Mouse (Mus musculus) heart, adult 9 months (tissue): ENCODE measurements around the gene Cd2bp2.

Experiments used
- DNase-seq, 2 experiments: peaks; one replicate each; pipeline ENCODE4 v3.0.0; 2022; ENCODE audit warnings: low spot score in 2 of 2

The Cd2bp2 gene

DNA sequence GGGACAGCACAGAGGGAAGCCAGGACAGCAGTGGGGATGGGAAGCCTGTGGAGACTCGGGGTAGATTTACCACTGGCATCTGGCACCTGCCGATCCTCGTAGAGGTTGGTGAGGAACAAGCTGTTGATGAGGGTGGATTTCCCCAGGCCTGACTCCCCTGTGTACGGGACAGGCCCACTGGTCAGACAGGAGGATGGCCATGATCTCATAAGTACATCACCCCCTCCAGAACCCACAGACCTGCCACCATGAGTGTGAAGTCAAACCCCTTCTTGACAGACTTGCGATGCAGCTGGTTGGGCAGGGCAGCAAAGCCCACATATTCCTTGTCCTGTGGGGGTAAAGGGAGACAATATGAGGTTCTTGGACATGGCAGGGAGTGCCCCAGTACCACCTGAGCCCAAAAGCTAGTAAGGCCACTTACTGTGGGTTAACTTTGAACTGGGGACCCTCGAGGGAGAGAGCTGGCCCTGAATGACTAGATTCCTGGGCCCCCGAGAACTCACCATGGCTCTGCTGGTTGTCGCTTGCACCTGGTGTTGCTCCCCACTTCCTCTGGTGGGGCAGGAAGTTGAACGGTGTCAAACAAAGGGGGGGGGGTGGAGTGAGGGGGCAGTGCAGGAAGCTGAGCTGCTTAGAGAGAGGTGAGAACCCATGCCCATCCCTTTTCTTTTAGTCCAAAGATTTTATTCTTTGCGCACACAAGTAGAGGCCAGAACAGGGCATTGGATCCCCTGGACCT lies 22.2 kb upstream of the Cd2bp2 start:
- DNase-seq = no peak

DNA sequence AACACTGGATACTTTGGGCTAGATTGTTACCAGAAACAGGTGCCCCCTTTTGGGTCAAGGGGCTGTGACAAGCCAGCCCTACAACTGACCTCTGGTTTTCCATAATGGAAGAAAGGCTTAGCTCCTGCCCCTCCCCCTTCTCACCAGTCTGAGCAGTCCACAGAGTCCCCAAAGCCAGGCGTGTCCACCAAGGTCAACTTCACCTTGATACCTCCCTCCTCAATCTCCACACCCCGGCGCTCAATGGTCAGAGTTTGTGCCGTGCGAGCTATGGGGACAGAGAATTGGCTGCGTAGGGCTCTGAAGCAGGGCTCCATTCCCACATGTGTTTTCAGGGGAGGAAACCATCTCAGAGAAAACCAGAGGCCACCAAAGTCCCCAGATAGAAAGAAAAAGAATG lies 21.6 kb upstream of the Cd2bp2 start:
- no peak for DNase-seq

DNA sequence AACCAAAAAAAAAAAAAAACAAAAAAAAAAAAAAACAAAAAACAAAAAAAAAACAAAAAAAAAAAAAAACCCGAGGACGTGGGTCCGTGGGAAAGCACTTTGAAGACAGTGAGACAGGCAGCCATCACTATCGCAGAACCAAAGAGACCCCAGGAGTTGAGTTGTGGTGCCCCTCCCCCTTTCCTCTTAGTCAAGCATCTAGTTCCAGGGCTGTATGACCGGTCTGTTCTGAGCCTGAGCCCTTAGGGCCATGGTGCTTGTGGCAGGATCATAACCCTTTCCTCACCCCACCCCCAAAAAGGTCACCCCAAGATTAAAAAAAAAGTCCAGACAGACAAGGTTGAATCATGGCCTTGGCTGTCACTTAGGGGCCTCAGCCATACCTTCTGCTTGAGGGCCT lies 20.5 kb upstream of the Cd2bp2 start:
- DNase-seq = no peak

DNA sequence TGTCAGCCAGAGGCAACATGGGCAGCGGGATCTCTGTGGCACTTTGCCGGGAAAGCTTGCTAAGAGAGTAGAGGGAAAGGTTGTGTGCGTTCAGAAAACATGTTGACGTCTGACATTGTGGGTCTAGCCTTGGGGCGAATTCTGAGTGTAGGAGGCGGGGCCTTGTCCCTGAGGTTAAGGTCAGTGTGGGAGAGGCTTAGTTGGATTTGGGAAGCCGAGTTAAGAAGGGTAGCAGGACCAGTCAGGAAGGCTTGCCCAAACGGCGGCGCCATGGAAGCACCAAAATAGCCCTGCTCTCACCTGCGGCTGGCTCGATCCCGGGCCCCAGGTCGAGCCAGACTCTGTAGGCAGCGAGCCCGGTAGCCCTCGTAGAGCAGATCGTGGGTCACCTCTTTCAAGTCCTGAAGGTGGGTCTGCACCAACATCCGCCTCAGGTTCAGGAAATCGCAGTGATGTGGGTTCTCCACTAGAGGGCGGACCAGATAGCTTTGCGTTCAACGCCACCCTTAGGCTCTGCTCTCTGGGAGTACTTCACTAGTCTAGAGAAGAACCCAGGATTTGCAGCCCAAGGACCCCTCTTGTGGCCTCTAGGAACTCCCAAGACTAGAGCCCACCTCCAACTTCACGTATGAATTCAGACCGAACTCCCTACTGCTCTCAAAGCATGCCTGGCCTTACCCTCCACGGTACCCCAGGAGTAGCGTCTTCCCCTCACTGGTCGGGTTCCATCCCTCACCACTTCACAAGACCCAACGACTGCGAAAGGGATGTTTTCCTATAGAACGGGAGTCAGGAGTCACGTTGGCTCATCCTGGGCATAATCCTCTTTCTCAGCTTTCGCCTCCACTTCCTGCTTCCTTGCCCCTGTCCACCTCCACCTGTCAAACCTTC lies 19.4 kb upstream of the Cd2bp2 start:
- peak in 1 of 2 experiments; percentile 54 for DNase-seq

DNA sequence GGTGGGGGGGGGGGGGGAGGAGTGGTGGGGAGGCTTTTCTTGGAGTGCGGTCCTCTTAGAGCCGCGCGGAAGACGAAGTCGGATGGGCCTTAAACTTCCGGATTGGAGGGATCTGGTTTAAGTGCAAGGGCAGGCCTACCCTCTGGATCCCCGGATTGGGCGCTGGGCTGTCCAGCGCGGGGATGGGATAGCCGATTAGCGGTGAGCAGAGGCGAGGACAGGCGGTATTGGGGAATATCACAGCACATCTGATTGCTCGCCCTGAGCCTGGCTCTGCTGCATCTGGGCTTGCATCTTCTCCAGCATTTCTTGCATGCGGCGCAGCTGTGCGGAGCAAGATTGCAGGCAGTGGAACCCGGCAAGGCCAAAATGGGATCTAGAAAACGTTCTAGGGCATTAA lies 18.7 kb upstream of the Cd2bp2 start:
- no peak for DNase-seq

DNA sequence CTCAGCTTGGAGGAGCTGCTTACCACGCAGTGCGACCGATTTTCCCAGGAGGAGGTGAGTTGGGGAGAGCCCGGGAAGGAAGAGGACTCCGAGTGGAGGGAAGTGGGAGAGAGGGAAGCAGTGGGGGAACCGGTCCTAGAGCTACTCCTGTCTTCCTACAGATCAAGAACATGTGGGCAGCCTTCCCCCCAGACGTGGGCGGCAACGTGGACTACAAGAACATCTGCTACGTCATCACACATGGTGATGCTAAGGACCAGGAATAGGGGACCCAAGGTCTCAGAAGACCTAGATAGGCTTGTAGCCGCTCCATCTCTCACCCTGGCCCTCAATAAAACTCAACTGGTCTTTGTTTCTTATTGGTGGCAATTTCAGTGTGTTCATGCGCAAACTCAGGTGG lies 18.1 kb upstream of the Cd2bp2 start:
- no peak for DNase-seq

DNA sequence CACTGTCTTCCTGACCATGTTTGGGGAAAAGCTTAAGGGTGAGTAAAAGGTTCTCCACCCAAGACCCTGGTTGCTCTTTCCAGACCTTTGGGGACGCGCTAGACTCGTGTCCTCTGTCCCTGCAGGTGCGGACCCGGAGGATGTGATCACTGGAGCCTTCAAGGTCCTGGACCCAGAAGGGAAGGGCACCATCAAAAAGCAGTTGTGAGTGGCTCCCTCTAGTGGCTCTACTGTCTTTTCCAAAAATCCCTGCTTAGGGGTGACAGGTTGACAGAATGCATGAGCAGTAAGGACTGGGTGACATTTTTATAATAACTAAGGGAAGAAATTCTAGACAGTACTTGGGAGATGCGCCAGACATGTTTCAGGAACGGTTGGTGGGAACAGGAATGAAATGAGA lies 17.6 kb upstream of the Cd2bp2 start:
- DNase-seq = no peak

DNA sequence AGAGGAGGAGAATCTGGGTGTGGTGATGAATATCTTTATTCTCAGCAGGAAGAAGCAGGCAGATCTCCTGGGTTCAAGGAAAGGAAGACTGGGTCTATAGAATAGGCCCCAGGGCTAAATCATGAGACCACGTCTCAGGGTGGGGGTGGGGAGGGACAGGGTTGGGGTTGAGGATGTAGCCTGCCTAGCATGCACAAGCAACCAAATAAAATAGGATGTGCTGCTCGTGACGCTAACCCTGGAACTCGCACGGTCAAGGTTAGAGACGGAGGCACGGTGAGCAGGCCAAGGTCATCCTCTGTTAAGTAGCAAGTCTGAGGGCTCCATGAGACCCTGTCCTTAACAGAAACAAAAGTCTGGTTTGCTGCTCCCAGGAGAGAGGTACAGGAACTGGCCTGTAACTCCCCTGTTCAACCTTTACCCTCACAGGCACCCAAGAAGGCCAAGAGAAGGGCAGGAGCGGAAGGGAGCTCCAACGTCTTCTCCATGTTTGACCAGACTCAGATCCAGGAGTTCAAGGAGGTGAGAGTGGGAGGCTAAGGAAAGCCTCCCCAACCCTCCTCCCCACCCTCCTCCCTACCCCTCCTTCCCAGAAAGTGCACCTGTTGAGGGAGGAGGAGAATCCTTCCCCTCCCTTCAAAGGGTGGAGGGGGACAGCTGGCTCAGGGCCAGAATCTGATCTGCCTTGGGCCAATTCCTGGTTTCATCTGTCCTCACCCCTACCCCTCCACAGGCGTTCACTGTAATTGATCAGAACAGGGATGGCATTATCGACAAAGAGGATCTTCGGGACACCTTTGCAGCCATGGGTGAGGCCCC lies 16.8 kb upstream of the Cd2bp2 start:
- DNase-seq = no peak

DNA sequence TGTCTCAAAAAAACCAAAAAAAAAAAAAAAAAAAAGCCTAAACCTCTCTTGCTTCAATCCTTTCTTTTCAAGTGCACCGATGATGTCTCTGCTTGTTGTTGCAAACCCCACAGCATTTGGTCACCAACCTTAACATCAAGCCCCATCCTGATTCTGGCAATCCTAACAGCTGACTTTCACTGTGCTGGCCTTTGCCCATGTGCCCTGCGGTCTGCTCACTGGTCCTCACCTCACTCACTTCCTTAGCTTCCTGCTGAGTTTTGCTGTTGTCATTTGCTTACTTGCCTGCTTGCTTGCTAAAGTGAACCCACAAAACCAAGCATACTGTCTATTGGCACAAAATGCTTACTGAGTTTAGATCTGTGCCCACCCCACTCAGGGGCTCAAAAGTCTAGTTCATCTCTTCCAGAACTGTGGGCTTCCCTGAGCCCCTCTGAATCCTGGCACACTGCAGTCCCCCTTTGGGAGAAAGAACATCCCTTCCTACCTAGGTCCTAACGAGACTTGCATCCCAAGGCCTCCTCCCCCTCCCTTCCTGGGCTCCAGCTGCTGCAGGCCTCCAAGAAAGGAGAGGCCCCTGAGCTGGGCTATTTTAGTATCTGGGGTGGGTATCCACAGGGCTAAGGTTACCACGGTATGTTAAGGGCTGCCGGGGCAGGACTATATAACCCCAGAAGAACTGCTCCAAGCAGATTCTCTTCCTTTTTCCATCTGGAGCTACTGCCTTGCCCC lies 15.3 kb upstream of the Cd2bp2 start:
- no peak for DNase-seq

DNA sequence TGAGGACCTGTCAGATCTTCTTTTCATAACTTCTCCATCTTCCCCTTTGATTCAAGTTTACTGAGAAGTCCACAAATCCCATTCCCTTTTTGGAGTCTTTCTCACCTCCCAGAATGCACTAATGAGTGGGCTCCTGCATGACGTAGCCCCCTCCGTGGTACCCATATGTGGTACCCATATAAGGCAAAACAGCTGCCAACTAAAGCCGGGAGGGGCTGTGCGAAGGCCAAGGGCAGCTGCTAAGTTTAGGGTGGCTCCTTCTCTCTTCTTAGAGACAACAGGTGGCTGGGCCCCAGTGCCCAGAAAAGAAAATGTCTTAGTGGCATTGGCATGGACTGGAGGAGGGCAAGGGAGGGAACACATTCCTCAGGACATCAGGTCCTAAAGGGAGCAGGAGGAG lies 14.4 kb upstream of the Cd2bp2 start:
- DNase-seq = no peak

DNA sequence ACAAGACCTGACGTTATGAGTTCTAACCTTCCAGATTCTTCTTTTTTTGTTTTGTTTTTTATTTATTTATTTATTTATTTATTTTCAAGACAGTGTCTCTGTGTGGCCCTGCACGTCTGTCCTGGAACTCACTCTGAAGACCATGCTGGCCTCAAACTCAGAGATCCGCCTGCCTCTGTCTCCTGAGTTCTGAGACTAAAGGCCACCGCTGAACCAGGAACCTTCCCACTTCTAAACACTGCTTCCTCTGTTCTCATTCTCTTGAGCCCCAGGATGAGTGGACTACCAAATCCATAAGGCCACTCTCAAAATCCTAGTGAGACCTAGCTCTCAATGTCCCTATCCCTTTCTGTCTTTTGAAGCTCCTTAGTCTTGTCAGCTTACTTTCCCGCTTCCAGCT lies 14.0 kb upstream of the Cd2bp2 start:
- DNase-seq = no peak

DNA sequence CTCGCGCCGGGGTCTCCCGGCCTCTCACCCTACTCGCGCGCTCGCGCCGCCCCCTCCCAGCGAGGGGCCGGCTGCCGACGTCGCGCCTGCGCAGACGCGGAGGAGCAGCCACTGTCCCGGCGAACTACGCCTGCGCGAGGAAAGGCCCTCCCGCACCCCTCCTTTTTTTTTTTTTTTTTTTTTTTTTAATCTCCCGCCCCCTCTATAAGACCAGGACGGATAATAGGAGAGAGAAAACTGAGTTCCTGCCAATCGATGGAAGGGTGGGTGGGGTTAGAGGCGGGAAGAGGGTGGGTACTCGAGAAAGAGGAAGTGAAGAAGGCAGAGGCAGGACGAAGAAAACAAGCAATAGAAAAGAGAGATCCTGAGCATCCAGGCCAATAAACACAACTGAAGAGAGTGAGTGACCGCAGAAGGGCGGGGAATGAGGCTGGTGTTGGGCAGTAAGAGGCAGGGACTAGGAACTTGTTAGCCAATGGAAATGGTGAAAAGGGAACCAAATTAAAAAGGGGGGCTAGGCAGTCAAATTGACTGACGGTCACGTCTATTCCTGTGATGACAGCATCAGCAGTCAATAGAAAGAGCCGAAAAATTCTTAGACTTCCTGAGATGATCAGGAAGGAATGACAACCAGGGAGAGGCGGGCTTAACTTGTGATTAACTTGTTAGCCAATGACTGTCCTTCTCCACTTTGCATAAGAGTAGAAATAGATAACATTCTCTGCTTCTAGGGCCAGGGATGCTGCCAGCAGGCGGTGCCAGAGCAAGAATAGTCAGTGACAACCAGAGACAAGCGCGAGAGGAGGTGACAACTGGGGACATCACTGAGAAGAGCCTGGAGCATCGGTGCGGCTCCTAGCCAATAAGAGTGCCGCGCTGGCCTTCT lies 12.9 kb upstream of the Cd2bp2 start, which contains the start of gene Mylpf:
Gene Mylpf (plus strand): TSS at position 338 of the 886 bp plus-strand sequence.
- peak; percentile 97 to 100 for DNase-seq

DNA sequence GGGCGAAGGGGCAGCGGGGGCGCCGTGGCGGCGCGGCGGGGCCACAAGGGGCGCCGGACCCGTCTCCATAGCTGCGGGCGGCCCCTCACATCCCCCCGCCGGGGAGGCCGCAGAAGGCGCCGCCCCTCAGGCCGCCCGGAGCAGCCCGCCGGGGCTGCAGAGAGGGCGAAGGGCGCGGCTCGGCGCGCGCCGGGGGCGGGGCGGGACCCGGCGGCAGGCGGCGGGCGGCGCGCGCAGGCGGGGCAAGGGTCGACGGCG lies 12.4 kb upstream of the Cd2bp2 start, which contains the start of gene Tbc1d10b:
Gene Tbc1d10b (minus strand): TSS at position 174 of the 258 bp plus-strand sequence.
- DNase-seq = no peak

DNA sequence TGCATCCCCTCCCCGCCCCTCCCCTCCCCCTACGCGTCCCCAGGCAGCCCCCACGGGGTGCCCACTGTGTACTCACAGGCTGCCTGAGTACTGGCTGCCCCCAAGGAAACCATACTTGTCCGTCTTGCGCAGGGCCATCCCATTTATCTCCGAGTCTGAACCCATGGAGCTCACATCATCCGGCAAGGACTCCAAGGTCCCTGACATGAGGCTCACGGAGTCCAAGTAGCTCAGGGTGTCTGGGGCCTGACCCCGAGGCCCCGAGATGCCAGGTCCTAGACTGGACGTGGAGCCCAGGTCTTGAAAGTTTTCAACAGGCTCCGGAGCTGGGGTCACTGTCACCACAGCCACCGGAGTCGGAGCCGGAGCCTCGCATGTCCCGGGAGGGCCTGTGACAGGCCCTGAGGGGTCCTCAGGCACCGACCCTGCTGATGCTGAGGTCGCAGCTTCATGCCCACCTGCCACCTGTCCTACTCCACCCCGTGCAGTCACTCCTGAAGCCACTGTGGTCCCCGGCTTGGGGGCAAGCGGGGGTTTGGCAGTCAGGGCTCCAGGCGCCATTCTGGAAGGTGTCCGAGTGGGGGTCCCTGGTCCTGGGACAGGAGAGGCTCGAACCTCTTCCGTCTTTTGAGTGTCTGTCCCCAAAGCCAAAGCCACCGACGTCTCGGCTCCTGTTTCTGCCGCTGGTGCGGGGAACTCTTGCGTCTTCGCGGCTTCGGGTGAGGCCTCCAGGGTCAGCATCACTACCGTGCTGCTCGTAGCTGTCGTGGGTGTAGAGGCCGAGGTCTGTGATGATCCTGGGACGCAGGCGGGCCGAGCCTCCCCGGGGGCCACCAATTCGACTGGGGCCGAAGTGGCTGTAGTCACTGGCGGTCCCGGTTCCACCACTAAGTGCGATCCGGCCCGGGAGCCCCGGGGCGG lies 11.8 kb upstream of the Cd2bp2 start:
- peak in 1 of 2 experiments; percentile 42 for DNase-seq

DNA sequence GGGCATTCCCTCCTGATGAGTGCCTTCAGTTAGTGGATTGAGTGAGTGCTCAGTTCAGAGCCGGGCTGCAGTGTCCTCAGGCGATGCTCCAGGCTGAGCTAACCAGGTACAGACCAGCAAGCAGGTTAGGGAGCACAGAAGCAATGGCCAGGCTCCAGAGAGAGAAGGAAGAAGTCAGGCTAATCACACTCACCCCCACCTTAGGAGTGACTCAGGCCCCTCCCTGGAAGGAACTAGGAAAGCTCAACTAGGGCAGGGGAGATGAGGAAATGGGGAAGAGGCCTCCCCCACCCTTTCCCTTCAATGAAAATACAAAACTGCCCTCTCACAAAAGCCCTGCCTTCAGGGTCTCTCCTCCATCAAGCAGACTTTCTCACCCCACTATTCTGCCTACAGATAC lies 10.8 kb upstream of the Cd2bp2 start:
- no peak for DNase-seq

DNA sequence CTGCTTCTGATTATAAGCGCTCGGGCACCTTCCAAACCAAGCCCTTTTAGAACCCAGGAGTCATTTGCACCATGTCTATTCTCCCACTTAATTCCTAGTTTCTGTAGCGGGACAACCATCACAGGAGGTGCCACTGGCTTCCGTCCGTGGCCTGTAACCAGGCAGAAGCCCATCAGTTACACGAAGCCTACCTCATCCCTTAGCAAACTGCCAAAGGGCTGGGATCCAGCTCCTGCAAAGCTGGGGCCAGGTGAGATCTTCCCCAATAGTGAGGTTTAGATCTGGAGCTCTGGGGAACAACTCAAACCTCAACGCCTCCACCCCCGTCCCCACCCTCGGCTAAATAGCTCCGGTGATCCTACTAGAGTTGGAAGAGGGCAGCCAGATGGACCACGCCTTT lies 634 bp upstream of the Cd2bp2 start:
- DNase-seq = no peak

DNA sequence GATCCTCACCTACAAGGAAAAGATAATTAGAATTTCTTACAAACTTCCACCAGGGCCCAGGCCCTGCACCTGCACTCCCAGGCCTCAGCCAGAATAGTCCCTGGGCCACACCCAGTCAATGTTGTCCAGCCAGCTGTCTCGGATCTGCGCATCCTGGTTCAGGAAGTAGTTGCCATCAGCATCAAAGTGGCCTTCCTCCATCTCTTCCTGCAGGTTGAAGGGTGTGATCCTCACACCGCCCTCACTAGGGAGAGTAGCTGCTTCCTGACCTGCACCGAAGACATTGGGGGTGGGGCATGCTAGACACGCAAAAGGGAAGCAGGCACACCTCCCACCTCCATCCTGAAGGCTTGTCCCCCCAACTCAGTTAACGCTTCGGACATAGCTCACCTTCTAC lies 1.2 kb downstream of the Cd2bp2 start:
- DNase-seq = no peak

DNA sequence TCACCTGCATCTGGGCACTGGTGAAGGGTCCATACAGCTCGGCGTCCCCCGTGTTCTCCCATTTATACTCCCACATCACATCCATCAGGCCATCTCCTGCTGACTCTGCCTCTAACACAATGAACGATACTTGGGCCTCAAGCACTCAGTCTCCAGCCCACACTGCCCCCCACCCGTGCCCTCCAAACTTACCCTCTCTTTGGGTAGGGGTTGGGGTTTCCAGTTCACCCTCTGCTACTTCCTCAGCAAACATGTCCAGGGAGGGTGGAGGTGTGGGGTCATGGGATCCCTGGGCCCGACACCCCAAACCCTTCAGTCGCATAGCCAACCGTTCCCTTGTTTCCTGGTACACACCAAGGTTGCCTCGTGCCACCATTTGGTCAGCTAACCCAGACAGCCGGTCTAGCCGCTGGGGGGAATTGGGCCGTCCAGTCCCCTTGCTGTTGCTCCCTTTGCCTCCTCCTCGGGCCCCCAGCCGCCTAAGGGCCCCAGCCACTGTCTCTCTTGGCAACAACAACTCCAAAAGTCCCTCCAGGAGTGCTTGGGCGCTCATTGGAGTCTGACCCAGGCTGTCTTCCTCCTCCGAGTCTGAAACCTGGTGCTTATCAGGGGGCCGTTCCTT lies 1.7 kb downstream of the Cd2bp2 start:
- no peak for DNase-seq

DNA sequence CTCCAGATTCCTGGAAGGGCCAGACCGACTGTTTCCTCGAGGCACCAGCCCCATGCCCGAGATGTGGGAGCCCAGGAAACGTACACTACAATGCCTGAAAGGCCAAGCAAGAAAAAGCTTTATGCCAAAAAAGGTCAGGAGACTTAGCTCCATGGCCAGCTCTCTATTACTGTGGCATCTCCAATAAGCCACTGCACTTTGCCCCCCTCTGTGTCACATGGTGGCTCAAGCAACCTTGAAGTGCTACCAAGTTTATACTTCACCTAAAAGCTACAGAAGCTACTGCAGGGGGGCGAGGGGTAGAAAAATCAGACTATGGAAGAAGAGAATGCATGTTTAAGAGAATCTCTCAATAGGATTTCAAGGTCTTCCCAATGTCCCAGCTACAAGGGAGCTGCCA lies 2.9 kb downstream of the Cd2bp2 start:
- DNase-seq = no peak
